Mouse (Mus musculus): ENCODE results near the gene Serbp1.

Gene Serbp1

DNA sequence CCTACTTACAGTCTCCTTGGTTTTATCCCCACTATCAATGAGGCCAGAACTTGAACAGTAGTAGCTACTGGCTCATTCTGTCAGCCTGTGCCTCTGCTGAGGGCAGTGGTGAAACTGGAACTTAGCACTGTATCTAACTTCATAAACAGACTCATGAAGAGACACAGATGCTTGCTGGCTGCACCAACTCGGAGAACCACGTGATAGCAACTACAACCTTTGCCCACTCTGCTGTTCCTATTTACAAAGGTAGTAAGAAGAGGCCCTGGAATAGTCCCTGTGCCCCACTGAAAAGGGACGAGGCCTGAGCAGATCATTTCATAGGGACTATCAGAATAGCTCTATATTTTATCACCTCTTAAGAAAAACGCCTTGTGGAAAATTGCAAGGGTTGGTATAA lies 62.3 kb downstream of the Serbp1 start:
- DNase-seq (ENCODE audit: extremely low spot score, low spot score): no peak

GRCm38 (mm10) chr6:67300710-67301163 lies 62.8 kb downstream of the Serbp1 start:
- no peak for DNase-seq (ENCODE audit: extremely low spot score, low spot score)

DNA sequence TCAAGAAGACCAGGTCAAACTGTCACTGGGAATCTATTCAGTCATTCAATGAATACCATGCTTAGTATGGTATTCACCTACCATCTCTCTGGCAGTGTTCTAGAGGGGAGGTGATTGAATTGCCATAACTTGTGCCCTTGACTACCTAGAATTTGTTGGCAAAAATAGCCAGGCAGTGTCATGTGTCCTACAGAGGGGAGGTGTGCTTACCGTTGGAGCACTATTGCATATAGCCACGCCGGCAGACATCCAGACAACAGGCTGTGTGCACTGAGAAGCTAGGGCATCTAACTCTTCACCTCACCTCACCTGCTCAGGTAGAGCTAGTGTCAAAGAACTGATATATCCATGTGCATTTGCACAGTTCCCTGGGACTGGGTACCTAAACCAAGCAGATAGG lies 63.3 kb downstream of the Serbp1 start:
- DNase-seq (ENCODE audit: extremely low spot score, low spot score): no peak

GRCm38 (mm10) chr6:67302471-67302870 lies 64.5 kb downstream of the Serbp1 start:
- no peak for DNase-seq (ENCODE audit: extremely low spot score, low spot score)

- DNase-seq (ENCODE audit: extremely low spot score, low spot score): no peak
These were observed 65.2 kb downstream of the Serbp1 start for GRCm38 (mm10) chr6:67303210-67303609.

DNA sequence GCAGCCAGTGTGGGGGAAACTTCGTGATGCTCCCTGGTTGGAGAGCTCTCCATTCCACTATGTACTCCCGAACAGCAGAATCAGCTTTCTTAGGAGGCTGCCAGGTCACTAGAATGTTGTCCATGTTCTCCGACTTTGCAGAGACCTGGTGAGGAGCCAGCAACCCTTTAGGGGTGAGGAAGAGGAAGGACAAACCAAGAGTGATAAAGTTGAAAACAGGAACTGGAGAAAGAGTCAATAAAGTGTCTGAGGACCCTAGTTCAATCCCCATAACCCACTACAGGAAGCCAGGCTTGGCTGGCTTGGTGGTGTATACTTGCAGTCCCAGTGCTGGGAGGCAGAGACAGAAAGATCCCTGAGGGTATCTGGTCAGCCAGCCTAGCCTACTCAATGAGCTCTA lies 71.0 kb downstream of the Serbp1 start:
- no peak for DNase-seq (ENCODE audit: extremely low spot score, low spot score)

DNA sequence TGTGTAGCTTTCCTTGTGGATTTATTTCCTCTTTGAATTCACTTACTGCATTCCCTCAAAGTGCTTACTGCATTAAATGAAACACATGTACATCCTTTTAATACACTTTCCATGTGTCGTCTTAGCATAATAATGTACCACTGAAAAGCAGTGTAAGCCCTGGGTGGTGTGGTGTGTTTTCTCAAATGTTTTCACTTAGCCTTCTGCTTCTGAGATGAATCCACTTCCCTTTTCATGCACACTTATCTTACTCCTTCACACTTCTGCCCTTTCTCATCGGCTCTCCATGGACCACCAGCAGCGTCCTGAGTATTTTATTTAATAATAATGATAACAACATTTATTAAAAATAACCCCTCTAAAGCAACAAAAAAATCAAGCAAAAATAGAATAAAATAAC lies 71.8 kb downstream of the Serbp1 start:
- DNase-seq (ENCODE audit: extremely low spot score, low spot score): no peak

GRCm38 (mm10) chr6:67314697-67315096 lies 76.7 kb downstream of the Serbp1 start:
- no peak for DNase-seq (ENCODE audit: extremely low spot score, low spot score)

- DNase-seq (ENCODE audit: extremely low spot score, low spot score): no peak
These were observed 79.1 kb downstream of the Serbp1 start for GRCm38 (mm10) chr6:67317068-67317467.

DNA sequence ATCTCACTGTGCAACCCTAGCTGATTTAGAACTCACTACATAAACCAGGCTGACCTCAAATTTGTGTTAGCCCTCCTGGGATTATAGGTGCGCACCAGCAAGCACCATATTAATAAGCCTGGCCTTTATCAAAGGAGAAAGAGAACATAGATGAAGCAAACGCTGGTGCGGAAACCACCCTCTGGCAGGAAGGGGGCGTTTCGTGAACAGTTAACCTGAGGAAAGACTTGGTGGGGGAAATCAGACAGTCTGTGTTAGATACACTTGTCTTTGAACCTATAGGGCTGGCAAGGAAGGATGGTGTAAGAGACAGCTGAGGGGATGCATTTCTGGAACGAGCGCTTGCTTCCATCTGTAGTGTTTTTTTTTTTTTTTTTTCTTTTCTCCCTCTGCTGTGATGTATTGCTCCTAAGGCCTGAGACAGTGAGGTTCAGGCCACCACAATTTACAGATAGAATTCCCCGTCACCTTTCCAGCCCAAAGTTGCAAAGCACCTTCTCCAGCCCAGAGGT lies 79.9 kb downstream of the Serbp1 start:
- DNase-seq (ENCODE audit: extremely low spot score, low spot score): no peak

- DNase-seq (ENCODE audit: extremely low spot score, low spot score): peak; percentile 55
These were observed 80.5 kb downstream of the Serbp1 start for GRCm38 (mm10) chr6:67318451-67318850.

DNA sequence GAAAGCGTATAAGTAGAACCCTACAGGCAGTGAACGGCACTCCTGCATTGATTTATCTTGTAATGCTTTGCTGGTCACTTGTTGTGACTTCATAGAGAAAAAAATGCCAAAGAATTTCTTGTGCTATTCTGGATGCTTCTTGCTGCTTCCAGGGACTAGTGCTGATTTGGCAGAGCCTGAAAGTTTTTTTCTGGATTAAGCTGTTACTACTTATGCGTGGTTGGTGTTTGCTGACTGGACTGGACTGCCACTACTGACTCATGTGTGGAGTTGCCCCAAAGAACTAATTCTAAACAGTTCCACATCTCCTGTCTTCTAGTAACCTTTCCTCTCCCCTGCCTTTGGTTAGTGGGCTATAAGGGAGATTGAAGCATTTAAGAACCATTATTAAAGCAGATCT lies 85.8 kb downstream of the Serbp1 start:
- DNase-seq (ENCODE audit: extremely low spot score, low spot score): no peak

- no peak for DNase-seq (ENCODE audit: extremely low spot score, low spot score)
These were observed 100.0 kb downstream of the Serbp1 start for GRCm38 (mm10) chr6:67337943-67338342.

DNA sequence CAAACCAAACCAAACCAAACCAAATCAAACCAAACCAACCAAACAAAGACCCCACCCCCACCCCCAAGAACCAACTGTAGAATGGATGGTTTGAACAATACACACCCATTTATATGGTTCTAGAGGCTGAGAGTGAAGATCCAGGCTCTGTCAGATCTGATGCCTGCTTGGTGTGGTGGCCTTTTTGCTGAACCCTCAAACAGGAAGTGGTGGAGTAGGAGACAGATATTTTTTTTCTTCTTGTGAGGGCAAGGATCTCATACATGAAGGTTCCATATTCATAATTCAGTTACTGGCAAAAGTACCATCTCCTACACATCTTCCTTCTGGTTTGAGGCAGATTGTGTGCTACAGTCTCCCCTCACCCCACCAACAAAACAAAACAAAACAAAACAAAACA lies 101.5 kb downstream of the Serbp1 start:
- DNase-seq (ENCODE audit: extremely low spot score, low spot score): no peak

Measured in neural tube, embryonic 10.5 days (tissue).